Mouse (Mus musculus) left cerebral cortex, adult 8-10 months (tissue): ENCODE results near the gene Dyrk1b. TPM values are rescaled to one million over a fixed set of nuclear protein-coding genes. Genes with fewer than 3 reads are reported as not detected.
"Not testable (repeated sequence)": the region's sequence is repeated elsewhere in the genome, so short reads cannot be mapped to it uniquely, and the experiment has no call there.

Experiments used
- DNase-seq, 2 experiments: peaks; one replicate each; pipeline ENCODE4 v3.0.0; 2022; ENCODE audit warnings: low spot score in 2 of 2
- total RNA-seq, 4 experiments: library from RNA; stranded (reverse); gene quantifications; 2 replicates each; pipeline ENCODE4 v1.2.4; 2022

The Dyrk1b gene
- total RNA-seq = 10 to 100 TPM; 42.5 to 45.3 (median 44.3) TPM

GRCm38 (mm10) chr7:28179228-28179627, at the start of gene Dyrk1b:
Gene Dyrk1b, plus strand, starts transcription at chr7:28179469.
- peak; percentile 92 to 99 for DNase-seq

GRCm38 (mm10) chr7:28137613-28138012, 41.7 kb upstream of the Dyrk1b start:
- DNase-seq = no peak

- DNase-seq = peak in 1 of 2 experiments; percentile 23
These were observed 31.0 kb upstream of the Dyrk1b start for GRCm38 (mm10) chr7:28148263-28148662.

GRCm38 (mm10) chr7:28149841-28150240, 29.4 kb upstream of the Dyrk1b start:
- no peak for DNase-seq

GRCm38 (mm10) chr7:28151584-28152221, 27.6 kb upstream of the Dyrk1b start:
- DNase-seq = peak in 1 of 2 experiments; percentile 19

- not testable (repeated sequence) for DNase-seq
These were observed 25.7 kb upstream of the Dyrk1b start for GRCm38 (mm10) chr7:28153595-28153994.

GRCm38 (mm10) chr7:28159292-28159691, 20.0 kb upstream of the Dyrk1b start:
- DNase-seq = no peak

- DNase-seq = no peak
These were observed 19.4 kb upstream of the Dyrk1b start for GRCm38 (mm10) chr7:28159893-28160292.

- no peak for DNase-seq
These were observed 18.0 kb upstream of the Dyrk1b start for GRCm38 (mm10) chr7:28161163-28161749.

GRCm38 (mm10) chr7:28165406-28165805, 13.9 kb upstream of the Dyrk1b start:
- DNase-seq = no peak

- DNase-seq = peak in 1 of 2 experiments; percentile 18
These were observed 10.8 kb upstream of the Dyrk1b start for GRCm38 (mm10) chr7:28168320-28169115.

GRCm38 (mm10) chr7:28169489-28170422, 9.5 kb upstream of the Dyrk1b start, which contains the start of gene Fbl:
Gene Fbl, plus strand, starts transcription at chr7:28169710.
- DNase-seq = peak; percentile 75 to 90

GRCm38 (mm10) chr7:28175358-28175757, 3.9 kb upstream of the Dyrk1b start:
- no peak for DNase-seq

GRCm38 (mm10) chr7:28179741-28180377, 590 bp downstream of the Dyrk1b start:
- DNase-seq = peak; percentile 76 to 94

GRCm38 (mm10) chr7:28180890-28181289, 1.6 kb downstream of the Dyrk1b start:
- DNase-seq = no peak

GRCm38 (mm10) chr7:28181376-28181775, 2.1 kb downstream of the Dyrk1b start:
- no peak for DNase-seq

- DNase-seq = no peak
These were observed 3.1 kb downstream of the Dyrk1b start for GRCm38 (mm10) chr7:28182320-28182719.

GRCm38 (mm10) chr7:28185884-28186283, 6.6 kb downstream of the Dyrk1b start:
- no peak for DNase-seq

GRCm38 (mm10) chr7:28186631-28187030, 7.4 kb downstream of the Dyrk1b start:
- no peak for DNase-seq

GRCm38 (mm10) chr7:28191489-28191888, 12.2 kb downstream of the Dyrk1b start:
- DNase-seq = no peak

- no peak for DNase-seq
These were observed 12.6 kb downstream of the Dyrk1b start for GRCm38 (mm10) chr7:28191903-28192302.
